Mouse (Mus musculus): ENCODE results near the gene Coro1a. TPM values are rescaled to one million over a fixed set of nuclear protein-coding genes. Genes with fewer than 3 reads are reported as not detected.

Coro1a gene
- total RNA-seq, 1 experiment = 4.1 TPM

DNA sequence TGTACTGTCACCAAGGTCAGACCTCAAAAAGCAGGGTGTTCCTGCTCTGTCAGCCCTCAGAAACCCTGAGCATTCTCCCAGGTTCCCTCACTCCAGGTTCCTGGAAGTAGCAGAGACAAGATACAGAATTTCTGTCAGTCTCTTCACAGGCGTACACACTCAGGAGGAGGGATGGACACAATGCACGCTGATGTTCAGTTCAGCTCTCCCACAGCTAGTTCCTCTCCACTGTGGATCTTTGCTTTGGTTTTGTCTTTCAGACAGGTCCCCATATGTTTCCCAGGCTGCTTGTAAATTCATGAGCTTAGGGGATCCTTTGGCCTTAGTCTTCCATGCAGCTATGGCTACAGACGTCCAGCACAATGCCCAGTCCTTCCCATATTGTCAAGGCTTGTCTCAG is 10.7 kb downstream of the Coro1a start:
- Histone ChIP-seq H3K4me3 (ENCODE audit: insufficient read depth in 1 of 2, low read depth in 1 of 2, low read length in 2 of 2, poor library complexity in 1 of 2, severe bottlenecking in 1 of 2) (peak overlapping the region; percentile 95; a peak in 3 of 4 replicates), H3K36me3 (ENCODE audit: control insufficient read depth, insufficient read depth, low read length, poor library complexity, severe bottlenecking) (peaks cover 19% of the 10 kb centered on the region), H3K27ac (ENCODE audit: insufficient read depth, low read depth, low read length, poor library complexity, severe bottlenecking) (no peak overlapping the region), H3K4me1 (ENCODE audit: control insufficient read depth in 2 of 2, insufficient read depth in 2 of 2, low read length in 2 of 2, poor library complexity in 1 of 2) (peaks cover 3 to 18% of the 10 kb centered on the region in 2 experiments; a peak in 2 of 4 replicates), H3K9ac (ENCODE audit: insufficient read depth, low read depth, low read length, poor library complexity, severe bottlenecking) (peak overlapping the region; percentile 95), H3K9me3 (ENCODE audit: control insufficient read depth, insufficient read depth, low read depth, low read length) (no peaks in the 10 kb centered on the region)
- TF ChIP-seq HCFC1 (IDR thresholded peaks at IDR 0.05; ENCODE audit: borderline replicate concordance, insufficient read depth, low read length) (no peak), MAFK (IDR thresholded peaks at IDR 0.05; ENCODE audit: insufficient read depth, low read depth, low read length) (no peak), CHD2 (IDR thresholded peaks at IDR 0.05; ENCODE audit: low read depth, low read length) (no peak), ZC3H11A (IDR thresholded peaks at IDR 0.05; ENCODE audit: borderline replicate concordance, low read depth, low read length) (no peak), ZNF384 (IDR thresholded peaks at IDR 0.05; ENCODE audit: low read depth, low read length) (no peak)
- in situ Hi-C loops (cut with MboI; ENCODE audit: low sequenced_read_pairs in 2 of 2, unreplicated experiment in 2 of 2) = no loop called here
- DNase-seq (ENCODE audit: low read depth, low spot score) = no peak

DNA sequence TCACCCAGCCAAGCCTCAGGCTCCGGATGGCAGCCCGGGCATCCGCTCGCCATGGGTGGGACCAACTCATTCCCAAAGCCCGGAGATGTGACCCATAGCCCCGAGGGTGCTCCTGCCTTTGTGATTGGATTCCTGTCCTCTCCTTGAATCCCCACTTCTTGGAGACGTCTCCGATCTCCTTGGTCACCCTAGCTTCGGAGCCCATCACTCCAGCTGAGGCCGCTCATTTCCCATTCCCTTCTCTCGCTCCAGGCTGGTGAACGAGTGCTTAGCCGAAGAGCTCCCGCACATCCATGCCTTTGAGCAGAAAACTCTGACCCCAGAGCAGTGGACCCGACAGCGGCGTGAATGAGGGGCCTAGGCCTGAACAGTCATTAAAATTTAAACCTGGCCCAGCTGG is 11.3 kb downstream of the Coro1a start:
- Histone ChIP-seq H3K4me3 (ENCODE audit: insufficient read depth in 1 of 2, low read depth in 1 of 2, low read length in 2 of 2, poor library complexity in 1 of 2, severe bottlenecking in 1 of 2) (peak overlapping the region; percentile 95), H3K27ac (ENCODE audit: insufficient read depth, low read depth, low read length, poor library complexity, severe bottlenecking) (no peak overlapping the region), H3K4me1 (ENCODE audit: control insufficient read depth in 2 of 2, insufficient read depth in 2 of 2, low read length in 2 of 2, poor library complexity in 1 of 2) (peaks cover 3 to 18% of the 10 kb centered on the region in 2 experiments; a peak in 2 of 4 replicates), H3K9me3 (ENCODE audit: control insufficient read depth, insufficient read depth, low read depth, low read length) (no peaks in the 10 kb centered on the region), H3K36me3 (ENCODE audit: control insufficient read depth, insufficient read depth, low read length, poor library complexity, severe bottlenecking) (peaks cover 25% of the 10 kb centered on the region), H3K9ac (ENCODE audit: insufficient read depth, low read depth, low read length, poor library complexity, severe bottlenecking) (peak overlapping the region; percentile 95)
- DNase-seq (ENCODE audit: low read depth, low spot score) = no peak
- TF ChIP-seq HCFC1 (IDR thresholded peaks at IDR 0.05; ENCODE audit: borderline replicate concordance, insufficient read depth, low read length) (no peak), ZC3H11A (IDR thresholded peaks at IDR 0.05; ENCODE audit: borderline replicate concordance, low read depth, low read length) (no peak), MAFK (IDR thresholded peaks at IDR 0.05; ENCODE audit: insufficient read depth, low read depth, low read length) (no peak), ZNF384 (IDR thresholded peaks at IDR 0.05; ENCODE audit: low read depth, low read length) (no peak), CHD2 (IDR thresholded peaks at IDR 0.05; ENCODE audit: low read depth, low read length) (no peak)
- in situ Hi-C loops (cut with MboI; ENCODE audit: low sequenced_read_pairs in 2 of 2, unreplicated experiment in 2 of 2) = no loop called here

- TF ChIP-seq ZNF384 (IDR thresholded peaks at IDR 0.05; ENCODE audit: low read depth, low read length) = no peak
- no peak for TF ChIP-seq CHD2 (IDR thresholded peaks at IDR 0.05; ENCODE audit: low read depth, low read length)
- peak; percentile 90 for TF ChIP-seq HCFC1 (IDR thresholded peaks at IDR 0.05; ENCODE audit: borderline replicate concordance, insufficient read depth, low read length)
- Histone ChIP-seq H3K9ac (ENCODE audit: insufficient read depth, low read depth, low read length, poor library complexity, severe bottlenecking) (peak within 1 kb of the TSS; percentile 95), H3K4me3 (ENCODE audit: insufficient read depth in 1 of 2, low read depth in 1 of 2, low read length in 2 of 2, poor library complexity in 1 of 2, severe bottlenecking in 1 of 2) (peak within 1 kb of the TSS; percentile 95), H3K9me3 (ENCODE audit: control insufficient read depth, insufficient read depth, low read depth, low read length) (no peaks in the 10 kb centered on the region), H3K4me1 (ENCODE audit: control insufficient read depth in 2 of 2, insufficient read depth in 2 of 2, low read length in 2 of 2, poor library complexity in 1 of 2) (peaks cover 3 to 15% of the 10 kb centered on the region in 2 experiments; a peak in 2 of 4 replicates), H3K27ac (ENCODE audit: insufficient read depth, low read depth, low read length, poor library complexity, severe bottlenecking) (peak within 1 kb of the TSS; percentile 96), H3K36me3 (ENCODE audit: control insufficient read depth, insufficient read depth, low read length, poor library complexity, severe bottlenecking) (peaks cover 30% of the 10 kb centered on the region)
- DNase-seq (ENCODE audit: low read depth, low spot score) = peak; percentile 95
- in situ Hi-C loops (cut with MboI; ENCODE audit: low sequenced_read_pairs in 2 of 2, unreplicated experiment in 2 of 2) = no loop called here
Observed at GRCm38 (mm10) chr7:126695631-126696207, 11.9 kb downstream of the Coro1a start, which contains the start of gene Slx1b. TSS of gene Slx1b (minus strand) at chr7:126695784.

DNA sequence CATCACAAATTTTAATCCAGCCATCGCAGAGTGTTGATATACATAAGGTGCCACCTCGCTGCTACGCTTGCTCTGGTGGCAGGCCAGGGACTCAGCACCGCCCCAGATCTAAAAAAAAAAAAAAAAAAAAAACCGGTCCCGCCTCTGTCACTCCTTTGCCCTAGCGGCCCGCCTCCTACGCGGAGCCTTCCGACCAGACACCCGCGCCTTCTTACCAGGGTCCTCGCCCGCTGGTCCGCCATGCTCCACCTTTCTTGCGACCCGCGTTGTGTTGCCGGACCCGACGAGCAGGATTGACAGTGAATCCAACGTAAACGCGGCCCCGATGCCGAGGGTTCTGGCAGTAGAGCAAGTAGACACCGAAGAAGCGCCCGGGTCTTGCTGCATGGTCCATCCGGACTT is 12.4 kb downstream of the Coro1a start, which contains the start of gene Bola2:
Gene Bola2, plus strand, starts transcription at position 192 of the 402 bp plus-strand sequence.
- no peak for DNase-seq (ENCODE audit: low read depth, low spot score)
- in situ Hi-C loops (cut with MboI; ENCODE audit: low sequenced_read_pairs in 2 of 2, unreplicated experiment in 2 of 2) = no loop called here

More for the DNA sequence above, 12.4 kb downstream of the Coro1a start, which contains the start of gene Bola2:
- peaks cover 30% of the 10 kb centered on the region for H3K36me3 ChIP-seq (ENCODE audit: control insufficient read depth, insufficient read depth, low read length, poor library complexity, severe bottlenecking)
- no peak for TF ChIP-seq MAFK (IDR thresholded peaks at IDR 0.05; ENCODE audit: insufficient read depth, low read depth, low read length)
- no peak for TF ChIP-seq HCFC1 (IDR thresholded peaks at IDR 0.05; ENCODE audit: borderline replicate concordance, insufficient read depth, low read length)
- TF ChIP-seq ZNF384 (IDR thresholded peaks at IDR 0.05; ENCODE audit: low read depth, low read length) = peak; percentile 98
- peak within 1 kb of the TSS; percentile 95 for H3K9ac ChIP-seq (ENCODE audit: insufficient read depth, low read depth, low read length, poor library complexity, severe bottlenecking)
- no peaks in the 10 kb centered on the region for H3K9me3 ChIP-seq (ENCODE audit: control insufficient read depth, insufficient read depth, low read depth, low read length)
- H3K4me3 ChIP-seq (ENCODE audit: insufficient read depth in 1 of 2, low read depth in 1 of 2, low read length in 2 of 2, poor library complexity in 1 of 2, severe bottlenecking in 1 of 2) = peak within 1 kb of the TSS; percentile 95
- H3K27ac ChIP-seq (ENCODE audit: insufficient read depth, low read depth, low read length, poor library complexity, severe bottlenecking) = peak within 1 kb of the TSS; percentile 96
- peaks cover 0 to 12% of the 10 kb centered on the region in 2 experiments; a peak in 2 of 4 replicates for H3K4me1 ChIP-seq (ENCODE audit: control insufficient read depth in 2 of 2, insufficient read depth in 2 of 2, low read length in 2 of 2, poor library complexity in 1 of 2)
